22 mouse cellular contexts compared by ENCODE assay signal in genomic region chr12:5194176-5194575, GRCm38 (mm10).
DNase-seq lines count a peak whose midpoint lies in the region; ATAC-seq and TF ChIP-seq lines count a peak whose summit lies in the region.
"Had no signal": no experiment of that assay in that cellular context is flagged by ENCODE, and none has a peak within 500 bp of the region (broad histone marks: within the 10 kb centered on the region; RNA-seq: fewer than 3 reads in every experiment).

No protein-coding gene starts in this region.

- no peaks in the 10 kb centered on the region for H3K36me3 ChIP-seq in forebrain, embryonic 14.5 days (ENCODE audit: control insufficient read depth, insufficient read depth, low read length)
- no peaks in the 10 kb centered on the region for H3K36me3 ChIP-seq in forebrain, embryonic 11.5 days (ENCODE audit: control insufficient read depth, insufficient read depth, low read length)
- H3K36me3 ChIP-seq in limb, embryonic 13.5 days, result no peaks in the 10 kb centered on the region
- H3K36me3 ChIP-seq: embryonic facial prominence, embryonic 12.5 days; heart, embryonic 13.5 days; hindbrain, embryonic 12.5 days had no signal

- peak; percentile 11; the same call in 1 of the 2 replicates for ATAC-seq in forebrain, embryonic 14.5 days
- no peak for ATAC-seq in forebrain, embryonic 11.5 days (replicated peaks; ENCODE audit: low FRiP score)
- no peak for ATAC-seq in limb, embryonic 13.5 days (ENCODE audit: low FRiP score, low read depth)
- ATAC-seq: intestine, embryonic 16.5 days had no signal

- H3K4me3 ChIP-seq in forebrain, embryonic 14.5 days (ENCODE audit: low read depth, low read length), result no peak overlapping the region
- H3K4me3 ChIP-seq in forebrain, embryonic 11.5 days (ENCODE audit: low read depth, low read length), result no peak overlapping the region
- no peak overlapping the region for H3K4me3 ChIP-seq in layer of hippocampus, adult 2 months
- H3K4me3 ChIP-seq in limb, embryonic 13.5 days, result no peak overlapping the region
- H3K4me3 ChIP-seq: embryonic facial prominence, embryonic 12.5 days; gastrocnemius, adult 2 months; heart, embryonic 13.5 days; hindbrain, embryonic 12.5 days had no signal

- peaks cover 17% of the 10 kb centered on the region for H3K4me1 ChIP-seq in forebrain, embryonic 14.5 days (ENCODE audit: control insufficient read depth, insufficient read depth, low read length)
- peaks cover 8% of the 10 kb centered on the region; the same call in 1 of the 2 replicates for H3K4me1 ChIP-seq in forebrain, embryonic 11.5 days (replicated peaks; ENCODE audit: control insufficient read depth, insufficient read depth, low read length)
- peaks cover 58% of the 10 kb centered on the region for H3K4me1 ChIP-seq in limb, embryonic 13.5 days

- WGBS in forebrain, embryonic 14.5 days, result 34% methylated on average over 6 of the region's 6 CpGs
- 73% methylated on average over 6 of the region's 6 CpGs for WGBS in forebrain, embryonic 11.5 days
- 24% methylated on average over 6 of the region's 6 CpGs for WGBS in limb, embryonic 13.5 days

- peak; percentile 65 for DNase-seq in forebrain, embryonic 14.5 days (ENCODE audit: low spot score)
- DNase-seq in forebrain, embryonic 11.5 days (ENCODE audit: low spot score), result no peak
- no peak for DNase-seq in layer of hippocampus, adult 2 months (ENCODE audit: low spot score in 2 of 2)
- DNase-seq in layer of hippocampus, postnatal 36 days, result no peak
- DNase-seq in retina, postnatal 1 day, result peak; percentile 73
- no peak for DNase-seq in retina, embryonic 14.5 days (ENCODE audit: low spot score)
- DNase-seq in spleen, postnatal 10 days (ENCODE audit: low spot score in 2 of 2), result no peak
- DNase-seq: adrenal gland, adult 2 months; adrenal gland, postnatal 25 days; cerebellum, adult 11 months; cerebellum, adult 8-10 months; cerebellum, postnatal 14 days; embryo, embryonic 11 days; gastrocnemius, adult 2 months; gastrocnemius, postnatal 25 days; heart, adult 11 months; heart, postnatal 36 days had no signal

- no peaks in the 10 kb centered on the region for H3K9me3 ChIP-seq in forebrain, embryonic 14.5 days (replicated peaks; ENCODE audit: control insufficient read depth, low read length)
- no peaks in the 10 kb centered on the region for H3K9me3 ChIP-seq in forebrain, embryonic 11.5 days (ENCODE audit: control insufficient read depth, low read length)
- H3K9me3 ChIP-seq in limb, embryonic 13.5 days, result no peaks in the 10 kb centered on the region
- H3K9me3 ChIP-seq: embryonic facial prominence, embryonic 12.5 days; heart, embryonic 13.5 days; hindbrain, embryonic 12.5 days had no signal

- H3K9ac ChIP-seq in forebrain, embryonic 14.5 days (ENCODE audit: low read length), result no peak overlapping the region
- no peak overlapping the region for H3K9ac ChIP-seq in forebrain, embryonic 11.5 days (ENCODE audit: low read length)
- no peak overlapping the region for H3K9ac ChIP-seq in limb, embryonic 13.5 days
- H3K9ac ChIP-seq: embryonic facial prominence, embryonic 12.5 days; heart, embryonic 13.5 days; hindbrain, embryonic 12.5 days had no signal

- H3K4me2 ChIP-seq in forebrain, embryonic 14.5 days (ENCODE audit: low read length), result no peak overlapping the region
- no peak overlapping the region for H3K4me2 ChIP-seq in forebrain, embryonic 11.5 days (ENCODE audit: low read depth, low read length, severe bottlenecking)
- H3K4me2 ChIP-seq in limb, embryonic 13.5 days (replicated peaks), result no peak overlapping the region
- H3K4me2 ChIP-seq: embryonic facial prominence, embryonic 12.5 days; heart, embryonic 13.5 days; hindbrain, embryonic 12.5 days had no signal

- no peak for TF ChIP-seq CTCF in layer of hippocampus, adult 2 months (conservative IDR thresholded peaks at IDR 0.05)

- no peaks in the 10 kb centered on the region for H3K27me3 ChIP-seq in forebrain, embryonic 14.5 days (replicated peaks; ENCODE audit: control insufficient read depth, insufficient read depth, low read length)
- H3K27me3 ChIP-seq in forebrain, embryonic 11.5 days (ENCODE audit: control insufficient read depth, insufficient read depth, low read length), result no peaks in the 10 kb centered on the region
- H3K27me3 ChIP-seq in limb, embryonic 13.5 days, result no peaks in the 10 kb centered on the region
- H3K27me3 ChIP-seq: embryonic facial prominence, embryonic 12.5 days; heart, embryonic 13.5 days had no signal

- H3K27ac ChIP-seq in forebrain, embryonic 14.5 days (ENCODE audit: low read depth, low read length), result no peak overlapping the region
- no peak overlapping the region for H3K27ac ChIP-seq in forebrain, embryonic 11.5 days (ENCODE audit: low read depth, low read length)
- H3K27ac ChIP-seq in layer of hippocampus, adult 2 months, result 0 out of 2 replicates have a peak overlapping the region, but pooled peaks have one; percentile 10
- peak overlapping the region; percentile 40; the same call in 1 of the 2 replicates for H3K27ac ChIP-seq in limb, embryonic 13.5 days
- H3K27ac ChIP-seq: embryonic facial prominence, embryonic 12.5 days; gastrocnemius, adult 2 months; heart, embryonic 13.5 days; hindbrain, embryonic 12.5 days had no signal

Comparison
In these comparisons a context has a peak if more than half of its experiments do, and no peak if none do; other contexts are left out.
1. DNase-seq: peak in forebrain, embryonic 14.5 days (single experiment) and retina, postnatal 1 day (single experiment); none in forebrain, embryonic 11.5 days (single experiment), layer of hippocampus, adult 2 months (0 of 2), layer of hippocampus, postnatal 36 days (0 of 2), retina, embryonic 14.5 days (single experiment) and spleen, postnatal 10 days (0 of 2).
2. H3K27ac ChIP-seq: peak in layer of hippocampus, adult 2 months (single experiment) and limb, embryonic 13.5 days (single experiment); none in forebrain, embryonic 14.5 days (single experiment) and forebrain, embryonic 11.5 days (single experiment).